Mouse (Mus musculus) lung, embryonic 14.5 days (tissue): ENCODE data around the gene Wdr70. TPM values are rescaled to one million over a fixed set of nuclear protein-coding genes. Genes with fewer than 3 reads are reported as not detected.

ENCODE experiments used
- ATAC-seq: fragments of 200-750 bp; cut with Nextera tagmentation; 2 replicates; pipeline ENCODE4 v1.8.0; 2017; ENCODE audit warnings: mild to moderate bottlenecking, moderate TSS enrichment, moderate library complexity; ENCODE audit not compliant: insufficient read depth
- DNase-seq: peaks from one replicate; pipeline ENCODE4 v3.0.0-alpha.2; 2015
- H3K27ac ChIP-seq: fragments of 300-500 bp; sonication (generic); 2 replicates; pipeline ENCODE4 v1.5.1; 2014; ENCODE audit warnings: low read depth, mild to moderate bottlenecking, moderate library complexity
- H3K27me3 ChIP-seq: fragments of 300-500 bp; sonication (generic); 2 replicates; pipeline ENCODE4 v1.6.1; 2014; ENCODE audit warnings: low read length, control low read depth; ENCODE audit not compliant: insufficient read depth
- H3K36me3 ChIP-seq: fragments of 300-500 bp; sonication (generic); 2 replicates; pipeline ENCODE4 v1.6.1; 2014; ENCODE audit warnings: control low read depth; ENCODE audit not compliant: insufficient read depth
- H3K4me1 ChIP-seq: fragments of 300-500 bp; sonication (generic); 2 replicates; pipeline ENCODE4 v1.6.1; 2014; ENCODE audit warnings: antibody characterized with exemption, control low read depth; ENCODE audit not compliant: insufficient read depth
- H3K4me2 ChIP-seq: fragments of 300-500 bp; sonication (generic); 2 replicates; pipeline ENCODE4 v1.6.1; 2014; ENCODE audit warnings: mild to moderate bottlenecking
- H3K4me3 ChIP-seq: fragments of 300-500 bp; sonication (generic); 2 replicates; pipeline ENCODE4 v1.5.1; 2014; ENCODE audit warnings: low read depth, low read length
- H3K9ac ChIP-seq: fragments of 300-500 bp; sonication (generic); 2 replicates; pipeline ENCODE4 v1.6.1; 2014
- H3K9me3 ChIP-seq: fragments of 300-500 bp; sonication (generic); 2 replicates; pipeline ENCODE4 v1.6.1; 2016; ENCODE audit warnings: low read depth, low read length, control low read depth
- CTCF ChIP-seq: IDR thresholded peaks from 2 replicates; pipeline ENCODE4 v1.5.1; 2016; ENCODE audit warnings: antibody characterized with exemption, low read depth
- WGBS: fragments of 180-500 bp; shearing (Covaris S2); extraction: QIAGEN DNeasy Blood & Tissue Kit; methylation state at CpG from one replicate; pipeline ENCODE4 v1.1.7; 2014; 5-methylcytosine and 5-hydroxymethylcytosine counted together
- polyA plus RNA-seq: library from polyadenylated mRNA; unstranded; fragments of >200 nt; fragmentation: Nextera tagmentation; extraction: Ambion mirVana; gene quantifications from 2 replicates; pipeline ENCODE4 v1.2.1, GENCODE M21; 2014

Gene Wdr70
- polyA plus RNA-seq, 1 experiment from 2014 or later, result 52.7 TPM

GRCm38 (mm10) chr15:8030643-8031042 lies 68.4 kb downstream of the Wdr70 start:
- no peak overlapping the region for H3K9ac ChIP-seq
- H3K27ac ChIP-seq, result no peak overlapping the region
- no peak for TF ChIP-seq CTCF
- H3K4me1 ChIP-seq, result no peaks in the 10 kb centered on the region
- H3K27me3 ChIP-seq, result no peaks in the 10 kb centered on the region
- no peak for ATAC-seq
- peaks cover 8% of the 10 kb centered on the region; the same call in 1 of the 2 replicates for H3K36me3 ChIP-seq
- WGBS, result 83% methylated on average over 3 of the region's 3 CpGs
- no peak overlapping the region for H3K4me2 ChIP-seq
- DNase-seq, result peak; percentile 13
- H3K9me3 ChIP-seq, result no peaks in the 10 kb centered on the region
- H3K4me3 ChIP-seq, result no peak overlapping the region

DNA sequence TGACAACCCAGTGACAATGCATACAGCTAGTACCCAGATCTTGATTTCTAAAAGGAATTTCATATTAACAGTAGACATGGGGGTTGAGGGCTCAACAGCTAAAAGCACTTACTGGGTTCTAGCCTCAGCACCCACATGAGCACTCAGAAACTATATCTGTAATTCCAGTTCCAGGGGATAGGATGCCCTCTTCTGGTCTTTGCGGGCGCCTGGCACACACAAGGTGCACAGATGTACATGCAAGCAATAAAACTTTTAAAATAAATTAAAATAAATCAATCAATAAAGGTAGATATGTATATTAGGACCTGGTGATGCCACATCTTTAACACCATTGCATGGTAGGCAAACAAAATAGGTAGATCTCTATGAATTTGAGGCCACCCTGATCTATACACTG lies 71.5 kb downstream of the Wdr70 start:
- Histone ChIP-seq H3K27me3 (no peaks in the 10 kb centered on the region), H3K4me1 (no peaks in the 10 kb centered on the region), H3K36me3 (no peaks in the 10 kb centered on the region), H3K9me3 (no peaks in the 10 kb centered on the region), H3K4me3 (no peak overlapping the region), H3K4me2 (no peak overlapping the region), H3K27ac (no peak overlapping the region), H3K9ac (no peak overlapping the region)
- ATAC-seq, result no peak
- 89% methylated on average over 2 of the region's 2 CpGs for WGBS
- TF ChIP-seq CTCF, result no peak
- no peak for DNase-seq

DNA sequence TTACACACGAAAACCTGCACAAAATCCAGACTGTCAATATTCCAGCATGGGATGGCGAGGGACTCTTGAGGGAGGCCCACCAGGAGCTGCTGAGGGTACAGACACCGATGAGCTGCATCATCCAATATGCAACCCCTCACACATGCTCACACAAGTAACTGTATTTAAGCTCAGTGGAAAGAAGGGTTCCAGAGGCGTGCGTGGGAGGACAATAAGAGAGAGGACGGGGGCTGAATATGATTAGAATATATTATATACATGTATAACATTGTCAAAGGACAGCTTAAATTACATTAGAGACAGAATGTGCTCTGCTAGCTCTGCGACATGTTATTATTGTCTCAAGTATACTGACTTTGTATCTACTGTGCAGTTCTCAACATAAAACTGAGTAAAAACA lies 87.6 kb downstream of the Wdr70 start:
- 88% methylated on average over 7 of the region's 7 CpGs for WGBS
- H3K4me2 ChIP-seq, result no peak overlapping the region
- TF ChIP-seq CTCF, result no peak
- no peaks in the 10 kb centered on the region for H3K36me3 ChIP-seq
- H3K4me3 ChIP-seq, result no peak overlapping the region
- H3K9me3 ChIP-seq, result no peaks in the 10 kb centered on the region
- H3K4me1 ChIP-seq, result no peaks in the 10 kb centered on the region
- ATAC-seq, result no peak
- H3K27ac ChIP-seq, result no peak overlapping the region
- H3K27me3 ChIP-seq, result no peaks in the 10 kb centered on the region
- no peak for DNase-seq
- H3K9ac ChIP-seq, result no peak overlapping the region

DNA sequence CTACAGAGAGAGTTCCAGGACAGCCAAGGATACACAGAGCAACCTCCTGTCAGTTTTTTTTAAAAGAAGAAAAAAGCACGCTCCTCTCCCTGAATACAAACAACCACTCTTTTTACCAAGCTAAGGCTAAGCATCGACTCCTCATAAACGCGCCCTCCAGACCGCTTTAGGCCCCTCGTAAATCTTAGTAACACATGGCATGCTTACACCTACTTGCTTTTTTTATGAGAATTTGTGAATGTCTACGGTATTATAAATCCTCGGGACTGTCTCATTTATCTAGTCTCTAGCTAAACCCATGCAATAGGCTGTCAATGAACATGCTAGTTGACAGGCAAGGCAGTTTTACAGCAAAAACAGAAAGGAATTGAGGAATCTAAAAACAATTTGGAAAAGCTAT lies 91.6 kb downstream of the Wdr70 start:
- no peaks in the 10 kb centered on the region for H3K27me3 ChIP-seq
- no peak for TF ChIP-seq CTCF
- DNase-seq (no peak), ATAC-seq (no peak)
- no peak overlapping the region for H3K4me2 ChIP-seq
- H3K4me3 ChIP-seq, result no peak overlapping the region
- 51% methylated on average over 8 of the region's 8 CpGs for WGBS
- no peaks in the 10 kb centered on the region for H3K36me3 ChIP-seq
- 0 out of 2 replicates have a peak, but pooled peaks cover 1% of the 10 kb centered on the region for H3K4me1 ChIP-seq
- no peak overlapping the region for H3K27ac ChIP-seq
- H3K9ac ChIP-seq, result no peak overlapping the region
- H3K9me3 ChIP-seq, result no peaks in the 10 kb centered on the region

- ATAC-seq (no peak), DNase-seq (no peak)
- H3K9me3 ChIP-seq, result no peaks in the 10 kb centered on the region
- H3K27ac ChIP-seq, result no peak overlapping the region
- WGBS, result 94% methylated on average over 1 of the region's 1 CpGs
- no peaks in the 10 kb centered on the region for H3K36me3 ChIP-seq
- no peak overlapping the region for H3K4me2 ChIP-seq
- H3K4me3 ChIP-seq, result no peak overlapping the region
- H3K4me1 ChIP-seq, result 0 out of 2 replicates have a peak, but pooled peaks cover 3% of the 10 kb centered on the region
- no peak for TF ChIP-seq CTCF
- H3K9ac ChIP-seq, result no peak overlapping the region
- no peaks in the 10 kb centered on the region for H3K27me3 ChIP-seq
Measured at GRCm38 (mm10) chr15:8006056-8006455, 93.0 kb downstream of the Wdr70 start.

DNA sequence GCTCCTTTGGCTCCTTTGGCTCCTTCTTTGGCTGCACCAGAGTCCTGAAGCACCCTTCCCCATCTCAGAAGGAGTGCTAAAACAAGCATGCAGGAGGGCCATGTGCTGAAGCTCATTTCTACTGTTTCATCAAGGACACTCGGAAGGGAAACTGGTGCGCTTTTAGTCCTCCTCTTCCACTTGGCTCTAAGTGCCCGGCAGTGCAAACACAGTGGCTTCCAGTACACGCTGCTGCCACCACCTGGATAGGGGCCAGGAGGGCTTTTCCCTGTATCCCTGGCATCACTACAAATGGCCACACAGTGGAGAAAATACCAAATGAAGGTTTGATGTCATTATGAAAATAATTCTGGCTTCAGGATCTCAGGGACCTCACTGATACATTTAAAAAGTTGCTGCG lies 93.5 kb downstream of the Wdr70 start:
- Histone ChIP-seq H3K27me3 (no peaks in the 10 kb centered on the region), H3K9ac (no peak overlapping the region), H3K4me1 (0 out of 2 replicates have a peak, but pooled peaks cover 3% of the 10 kb centered on the region), H3K4me2 (no peak overlapping the region), H3K9me3 (no peaks in the 10 kb centered on the region), H3K27ac (no peak overlapping the region), H3K4me3 (no peak overlapping the region), H3K36me3 (no peaks in the 10 kb centered on the region)
- 61% methylated on average over 5 of the region's 5 CpGs for WGBS
- peak; percentile 24; the same call in 1 of the 2 replicates for TF ChIP-seq CTCF
- DNase-seq (peak; percentile 40), ATAC-seq (no peak)

- Histone ChIP-seq H3K4me1 (0 out of 2 replicates have a peak, but pooled peaks cover 3% of the 10 kb centered on the region), H3K9ac (no peak overlapping the region), H3K9me3 (no peaks in the 10 kb centered on the region), H3K27me3 (no peaks in the 10 kb centered on the region), H3K4me3 (no peak overlapping the region), H3K27ac (no peak overlapping the region), H3K36me3 (no peaks in the 10 kb centered on the region), H3K4me2 (no peak overlapping the region)
- peak; percentile 44 for DNase-seq
- no peak for ATAC-seq
- no peak for TF ChIP-seq CTCF
- WGBS, result 55% methylated on average over 8 of the region's 8 CpGs
Measured at GRCm38 (mm10) chr15:8003789-8004188, 95.2 kb downstream of the Wdr70 start.
